Mouse (Mus musculus) spleen, postnatal 4 days (tissue): Measurements from ENCODE around the gene Slc17a9.
A peak's percentile ranks its signal among the peaks of the same experiment; 100 is the strongest.

ENCODE experiments used
- DNase-seq, 2 experiments: peaks; one replicate each; pipeline ENCODE4 v3.0.0; 2022; ENCODE audit warnings: low spot score in 2 of 2

Slc17a9 gene

GRCm38 (mm10) chr2:180754976-180755688, 30.1 kb downstream of the Slc17a9 start:
- no peak for DNase-seq

- no peak for DNase-seq
These were observed 30.8 kb downstream of the Slc17a9 start for GRCm38 (mm10) chr2:180755896-180756295.

GRCm38 (mm10) chr2:180756786-180757185, 31.7 kb downstream of the Slc17a9 start:
- DNase-seq, result no peak

- DNase-seq, result no peak
These were observed 33.6 kb downstream of the Slc17a9 start for GRCm38 (mm10) chr2:180758513-180759263.

- DNase-seq, result no peak
These were observed 39.9 kb downstream of the Slc17a9 start for GRCm38 (mm10) chr2:180764986-180765385.

GRCm38 (mm10) chr2:180765713-180766112, 40.6 kb downstream of the Slc17a9 start:
- DNase-seq, result no peak

GRCm38 (mm10) chr2:180775223-180775622, 50.2 kb downstream of the Slc17a9 start:
- no peak for DNase-seq

- DNase-seq, result no peak
These were observed 50.6 kb downstream of the Slc17a9 start for GRCm38 (mm10) chr2:180775641-180776040.

- DNase-seq, result no peak
These were observed 51.7 kb downstream of the Slc17a9 start, which contains the start of gene Bhlhe23 for GRCm38 (mm10) chr2:180776793-180777192. Gene Bhlhe23 (minus strand): TSS chr2:180776900.

GRCm38 (mm10) chr2:180779226-180780104, 54.4 kb downstream of the Slc17a9 start:
- DNase-seq, result peak; percentile 30 to 82

GRCm38 (mm10) chr2:180780282-180780681, 55.2 kb downstream of the Slc17a9 start:
- no peak for DNase-seq

GRCm38 (mm10) chr2:180786732-180787131, 61.7 kb downstream of the Slc17a9 start:
- no peak for DNase-seq

GRCm38 (mm10) chr2:180787566-180788232, 62.6 kb downstream of the Slc17a9 start:
- no peak for DNase-seq

GRCm38 (mm10) chr2:180788386-180788785, 63.3 kb downstream of the Slc17a9 start:
- DNase-seq, result no peak

- no peak for DNase-seq
These were observed 63.8 kb downstream of the Slc17a9 start for GRCm38 (mm10) chr2:180788843-180789242.

- peak in 1 of 2 experiments; percentile 70 for DNase-seq
These were observed 66.6 kb downstream of the Slc17a9 start for GRCm38 (mm10) chr2:180791674-180792073.
